Mouse (Mus musculus) yolk sac, embryonic 10.5 days (tissue): ENCODE measurements around the gene Gm13040.
"Not testable (repeated sequence)": the region's sequence is repeated elsewhere in the genome, so short reads cannot be mapped to it uniquely, and the experiment has no call there.

Experiments
- DNase-seq: peaks from one replicate; pipeline ENCODE4 v3.0.0-alpha.2; 2017; ENCODE audit warnings: low spot score

Gene Gm13040

DNA sequence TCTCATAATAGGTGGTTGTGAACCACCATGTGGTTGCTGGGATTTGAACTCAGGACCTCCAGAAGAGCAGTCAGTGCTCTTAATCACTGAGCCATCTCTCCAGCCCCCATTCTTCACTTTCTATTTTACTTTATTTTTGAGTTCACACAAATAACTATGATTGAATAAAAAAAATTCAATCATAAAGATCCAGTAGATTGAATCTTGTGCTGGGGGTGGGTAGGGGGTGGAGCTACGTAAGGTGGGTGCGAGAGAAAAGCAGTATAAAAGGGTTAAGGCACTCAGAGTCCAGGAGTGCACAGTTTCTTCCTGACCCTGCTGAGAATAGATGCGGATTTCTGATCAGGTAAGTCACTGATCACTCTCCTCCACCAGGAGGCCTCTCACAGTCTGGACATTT, at the start of gene Gm13040:
Gm13040 (plus strand) TSS at position 301 of the 400 bp plus-strand sequence.
- DNase-seq = not testable (repeated sequence)

DNA sequence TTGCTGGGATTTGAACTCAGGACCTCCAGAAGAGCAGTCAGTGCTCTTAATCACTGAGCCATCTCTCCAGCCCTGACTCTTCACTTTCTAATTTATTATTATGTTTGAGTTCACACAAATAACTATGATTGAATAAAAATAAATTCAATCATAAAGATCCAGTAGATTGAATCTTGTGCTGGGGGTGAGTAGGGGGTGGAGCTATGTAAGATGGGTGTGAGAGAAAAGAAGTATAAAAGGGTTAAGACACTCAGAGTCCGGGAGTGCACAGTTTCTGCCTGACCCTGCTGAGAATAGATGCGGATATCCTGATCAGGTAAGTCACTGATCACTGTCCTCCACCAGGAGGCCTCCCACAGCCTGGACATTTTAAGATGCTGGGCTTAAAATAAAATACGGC, 24.7 kb upstream of the Gm13040 start, which contains the start of gene Gm13043:
Gm13043 (plus strand) TSS at position 301 of the 400 bp plus-strand sequence.
- DNase-seq = no peak

DNA sequence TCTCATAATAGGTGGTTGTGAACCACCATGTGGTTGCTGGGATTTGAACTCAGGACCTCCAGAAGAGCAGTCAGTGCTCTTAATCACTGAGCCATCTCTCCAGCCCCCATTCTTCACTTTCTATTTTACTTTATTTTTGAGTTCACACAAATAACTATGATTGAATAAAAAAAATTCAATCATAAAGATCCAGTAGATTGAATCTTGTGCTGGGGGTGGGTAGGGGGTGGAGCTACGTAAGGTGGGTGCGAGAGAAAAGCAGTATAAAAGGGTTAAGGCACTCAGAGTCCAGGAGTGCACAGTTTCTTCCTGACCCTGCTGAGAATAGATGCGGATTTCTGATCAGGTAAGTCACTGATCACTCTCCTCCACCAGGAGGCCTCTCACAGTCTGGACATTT, 15.6 kb downstream of the Gm13040 start, which contains the start of the genes BC080695 and Gm13057:
BC080695 (plus strand) TSS at position 301 of the 400 bp plus-strand sequence.
Gm13057 (plus strand) TSS at position 310 of the 400 bp plus-strand sequence.
- DNase-seq = not testable (repeated sequence)
